Mouse (Mus musculus): ENCODE results near the gene Pemt. TPM values are rescaled to one million over a fixed set of nuclear protein-coding genes. Genes with fewer than 3 reads are reported as not detected.

Pemt gene
- polyA plus RNA-seq, 1 experiment from 2014 or later: 16.3 TPM

GRCm38 (mm10) chr11:60048841-60049240, 2.6 kb upstream of the Pemt start:
- no peak overlapping the region for H3K4me2 ChIP-seq (ENCODE audit: low read length)
- 88% methylated on average over 2 of the region's 2 CpGs for WGBS
- ATAC-seq (ENCODE audit: insufficient number of reproducible peaks, insufficient read depth, low FRiP score, low read depth): no peak
- H3K9me3 ChIP-seq (ENCODE audit: control insufficient read depth, low read length): no peaks in the 10 kb centered on the region
- no peak overlapping the region for H3K4me3 ChIP-seq (ENCODE audit: control insufficient read depth in 1 of 2, insufficient read depth in 1 of 2, low read depth in 1 of 2, low read length in 2 of 2)
- peaks cover 2 to 5% of the 10 kb centered on the region in 2 experiments; a peak in 1 of 4 replicates for H3K4me1 ChIP-seq (ENCODE audit: control insufficient read depth in 2 of 2, insufficient read depth in 2 of 2, low read length in 2 of 2)
- H3K27ac ChIP-seq (replicated peaks in 1 of 2; ENCODE audit: control insufficient read depth in 1 of 2, insufficient read depth in 1 of 2, low read depth in 2 of 2, low read length in 2 of 2): no peak overlapping the region
- H3K27me3 ChIP-seq (ENCODE audit: control insufficient read depth, insufficient read depth, low read length): no peaks in the 10 kb centered on the region
- H3K36me3 ChIP-seq (ENCODE audit: control insufficient read depth, insufficient read depth, low read length): no peaks in the 10 kb centered on the region
- no peak overlapping the region for H3K9ac ChIP-seq (ENCODE audit: low read length)

GRCm38 (mm10) chr11:60045676-60046057, 622 bp downstream of the Pemt start:
- Histone ChIP-seq H3K4me2 (ENCODE audit: low read length) (peak overlapping the region; percentile 78), H3K27ac (replicated peaks in 1 of 2; ENCODE audit: control insufficient read depth in 1 of 2, insufficient read depth in 1 of 2, low read depth in 2 of 2, low read length in 2 of 2) (peak overlapping the region in 1 of 2 experiments; percentile 89; a peak in 2 of 4 replicates)
- ATAC-seq (ENCODE audit: insufficient number of reproducible peaks, insufficient read depth, low FRiP score, low read depth): peak; percentile 5; the same call in 1 of the 2 replicates

GRCm38 (mm10) chr11:60044777-60045176, 1.5 kb downstream of the Pemt start:
- WGBS: 97% methylated on average over 1 of the region's 1 CpGs
- no peak for ATAC-seq (ENCODE audit: insufficient number of reproducible peaks, insufficient read depth, low FRiP score, low read depth)
- H3K27me3 ChIP-seq (ENCODE audit: control insufficient read depth, insufficient read depth, low read length): no peaks in the 10 kb centered on the region

More at GRCm38 (mm10) chr11:60045676-60046057, 622 bp downstream of the Pemt start:
- H3K36me3 ChIP-seq (ENCODE audit: control insufficient read depth, insufficient read depth, low read length): no peaks in the 10 kb centered on the region
- peak overlapping the region; percentile 60 to 88 for H3K4me3 ChIP-seq (ENCODE audit: control insufficient read depth in 1 of 2, insufficient read depth in 1 of 2, low read depth in 1 of 2, low read length in 2 of 2)
- no peaks in the 10 kb centered on the region for H3K27me3 ChIP-seq (ENCODE audit: control insufficient read depth, insufficient read depth, low read length)
- peak overlapping the region; percentile 70 for H3K9ac ChIP-seq (ENCODE audit: low read length)
- WGBS: 8% methylated on average over 3 of the region's 3 CpGs
- no peaks in the 10 kb centered on the region for H3K9me3 ChIP-seq (ENCODE audit: control insufficient read depth, low read length)
- H3K4me1 ChIP-seq (ENCODE audit: control insufficient read depth in 2 of 2, insufficient read depth in 2 of 2, low read length in 2 of 2): peaks cover 2 to 5% of the 10 kb centered on the region in 2 experiments; a peak in 1 of 4 replicates

GRCm38 (mm10) chr11:60042277-60042676, 4.0 kb downstream of the Pemt start:
- no peak overlapping the region for H3K9ac ChIP-seq (ENCODE audit: low read length)
- no peaks in the 10 kb centered on the region for H3K27me3 ChIP-seq (ENCODE audit: control insufficient read depth, insufficient read depth, low read length)
- peaks cover 2 to 5% of the 10 kb centered on the region in 2 experiments; a peak in 1 of 4 replicates for H3K4me1 ChIP-seq (ENCODE audit: control insufficient read depth in 2 of 2, insufficient read depth in 2 of 2, low read length in 2 of 2)
- no peak for ATAC-seq (ENCODE audit: insufficient number of reproducible peaks, insufficient read depth, low FRiP score, low read depth)
- no peaks in the 10 kb centered on the region for H3K9me3 ChIP-seq (ENCODE audit: control insufficient read depth, low read length)
- no peaks in the 10 kb centered on the region for H3K36me3 ChIP-seq (ENCODE audit: control insufficient read depth, insufficient read depth, low read length)
- H3K4me2 ChIP-seq (ENCODE audit: low read length): no peak overlapping the region
- H3K4me3 ChIP-seq (ENCODE audit: control insufficient read depth in 1 of 2, insufficient read depth in 1 of 2, low read depth in 1 of 2, low read length in 2 of 2): no peak overlapping the region
- H3K27ac ChIP-seq (replicated peaks in 1 of 2; ENCODE audit: control insufficient read depth in 1 of 2, insufficient read depth in 1 of 2, low read depth in 2 of 2, low read length in 2 of 2): no peak overlapping the region

More at GRCm38 (mm10) chr11:60044777-60045176, 1.5 kb downstream of the Pemt start:
- no peaks in the 10 kb centered on the region for H3K36me3 ChIP-seq (ENCODE audit: control insufficient read depth, insufficient read depth, low read length)
- peaks cover 2 to 5% of the 10 kb centered on the region in 2 experiments; a peak in 1 of 4 replicates for H3K4me1 ChIP-seq (ENCODE audit: control insufficient read depth in 2 of 2, insufficient read depth in 2 of 2, low read length in 2 of 2)
- H3K27ac ChIP-seq (replicated peaks in 1 of 2; ENCODE audit: control insufficient read depth in 1 of 2, insufficient read depth in 1 of 2, low read depth in 2 of 2, low read length in 2 of 2): no peak overlapping the region
- H3K4me3 ChIP-seq (ENCODE audit: control insufficient read depth in 1 of 2, insufficient read depth in 1 of 2, low read depth in 1 of 2, low read length in 2 of 2): no peak overlapping the region
- H3K9ac ChIP-seq (ENCODE audit: low read length): no peak overlapping the region
- no peak overlapping the region for H3K4me2 ChIP-seq (ENCODE audit: low read length)
- H3K9me3 ChIP-seq (ENCODE audit: control insufficient read depth, low read length): no peaks in the 10 kb centered on the region

- no peak for ATAC-seq (ENCODE audit: insufficient number of reproducible peaks, insufficient read depth, low FRiP score, low read depth)
- H3K4me1 ChIP-seq (ENCODE audit: control insufficient read depth in 2 of 2, insufficient read depth in 2 of 2, low read length in 2 of 2): peaks cover 0 to 4% of the 10 kb centered on the region in 2 experiments; a peak in 2 of 4 replicates
- H3K4me3 ChIP-seq (ENCODE audit: control insufficient read depth in 1 of 2, insufficient read depth in 1 of 2, low read depth in 1 of 2, low read length in 2 of 2): no peak overlapping the region
- no peaks in the 10 kb centered on the region for H3K9me3 ChIP-seq (ENCODE audit: control insufficient read depth, low read length)
- H3K27me3 ChIP-seq (ENCODE audit: control insufficient read depth, insufficient read depth, low read length): no peaks in the 10 kb centered on the region
- no peak overlapping the region for H3K4me2 ChIP-seq (ENCODE audit: low read length)
- H3K27ac ChIP-seq (replicated peaks in 1 of 2; ENCODE audit: control insufficient read depth in 1 of 2, insufficient read depth in 1 of 2, low read depth in 2 of 2, low read length in 2 of 2): no peak overlapping the region
- no peaks in the 10 kb centered on the region for H3K36me3 ChIP-seq (ENCODE audit: control insufficient read depth, insufficient read depth, low read length)
- H3K9ac ChIP-seq (ENCODE audit: low read length): no peak overlapping the region
- 55% methylated on average over 5 of the region's 5 CpGs for WGBS
Measured at GRCm38 (mm10) chr11:60036537-60037220, 9.6 kb downstream of the Pemt start.

- Histone ChIP-seq H3K27ac (replicated peaks in 1 of 2; ENCODE audit: control insufficient read depth in 1 of 2, insufficient read depth in 1 of 2, low read depth in 2 of 2, low read length in 2 of 2) (no peak overlapping the region), H3K4me3 (ENCODE audit: control insufficient read depth in 1 of 2, insufficient read depth in 1 of 2, low read depth in 1 of 2, low read length in 2 of 2) (no peak overlapping the region), H3K4me2 (ENCODE audit: low read length) (no peak overlapping the region), H3K27me3 (ENCODE audit: control insufficient read depth, insufficient read depth, low read length) (no peaks in the 10 kb centered on the region), H3K4me1 (ENCODE audit: control insufficient read depth in 2 of 2, insufficient read depth in 2 of 2, low read length in 2 of 2) (peaks cover 0 to 4% of the 10 kb centered on the region in 2 experiments; a peak in 2 of 4 replicates), H3K9ac (ENCODE audit: low read length) (no peak overlapping the region), H3K9me3 (ENCODE audit: control insufficient read depth, low read length) (no peaks in the 10 kb centered on the region), H3K36me3 (ENCODE audit: control insufficient read depth, insufficient read depth, low read length) (no peaks in the 10 kb centered on the region)
- no peak for ATAC-seq (ENCODE audit: insufficient number of reproducible peaks, insufficient read depth, low FRiP score, low read depth)
- 84% methylated on average over 8 of the region's 8 CpGs for WGBS
Measured at GRCm38 (mm10) chr11:60034911-60035400, 11.3 kb downstream of the Pemt start.

GRCm38 (mm10) chr11:60034293-60034692, 12.0 kb downstream of the Pemt start:
- no peaks in the 10 kb centered on the region for H3K9me3 ChIP-seq (ENCODE audit: control insufficient read depth, low read length)
- no peaks in the 10 kb centered on the region for H3K27me3 ChIP-seq (ENCODE audit: control insufficient read depth, insufficient read depth, low read length)
- H3K36me3 ChIP-seq (ENCODE audit: control insufficient read depth, insufficient read depth, low read length): no peaks in the 10 kb centered on the region
- no peak for ATAC-seq (ENCODE audit: insufficient number of reproducible peaks, insufficient read depth, low FRiP score, low read depth)
- H3K4me2 ChIP-seq (ENCODE audit: low read length): no peak overlapping the region
- H3K27ac ChIP-seq (replicated peaks in 1 of 2; ENCODE audit: control insufficient read depth in 1 of 2, insufficient read depth in 1 of 2, low read depth in 2 of 2, low read length in 2 of 2): no peak overlapping the region
- no peak overlapping the region for H3K4me3 ChIP-seq (ENCODE audit: control insufficient read depth in 1 of 2, insufficient read depth in 1 of 2, low read depth in 1 of 2, low read length in 2 of 2)
- no peak overlapping the region for H3K9ac ChIP-seq (ENCODE audit: low read length)
- 81% methylated on average over 6 of the region's 6 CpGs for WGBS
- peaks cover 0 to 4% of the 10 kb centered on the region in 2 experiments; a peak in 2 of 4 replicates for H3K4me1 ChIP-seq (ENCODE audit: control insufficient read depth in 2 of 2, insufficient read depth in 2 of 2, low read length in 2 of 2)

Measured in heart, embryonic 14.5 days (tissue).